Mouse (Mus musculus): ENCODE measurements at regions not wholly inside any gene's neighbourhood (a gene's known extent, or its start where the extent isn't known, plus 50 kb on each side); places are given as distances from the start of the nearest gene placed in this dataset.
"Not testable (repeated sequence)": the region's sequence is repeated elsewhere in the genome, so short reads cannot be mapped to it uniquely, and the experiment has no call there.

DNA sequence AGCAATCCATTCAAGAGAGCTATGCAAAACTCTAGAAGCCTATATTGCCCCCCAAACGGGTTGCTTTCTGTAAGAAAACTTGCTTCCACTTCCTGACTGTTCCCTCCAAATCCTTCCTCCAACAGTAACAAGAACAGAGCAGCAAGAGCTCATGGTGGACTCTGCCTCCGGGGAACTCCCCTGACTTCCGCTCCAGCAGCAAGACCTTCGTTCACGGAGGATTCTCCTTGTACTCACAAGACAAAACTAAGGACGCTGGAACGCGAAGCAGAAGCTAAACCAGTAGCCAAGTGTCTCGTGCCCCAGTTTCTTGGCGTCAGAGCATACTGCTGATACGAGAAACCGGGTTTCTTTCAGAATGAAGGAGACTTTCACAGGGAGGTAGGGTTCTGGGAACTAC is 50.7 kb downstream of the H2al2a start:
- no peak for DNase-seq (ENCODE audit: low read depth, low spot score)

- no peak for DNase-seq (ENCODE audit: low read depth, low spot score)
Observed at GRCm38 (mm10) chr2:17945369-17945915, 51.3 kb downstream of the H2al2a start.

DNA sequence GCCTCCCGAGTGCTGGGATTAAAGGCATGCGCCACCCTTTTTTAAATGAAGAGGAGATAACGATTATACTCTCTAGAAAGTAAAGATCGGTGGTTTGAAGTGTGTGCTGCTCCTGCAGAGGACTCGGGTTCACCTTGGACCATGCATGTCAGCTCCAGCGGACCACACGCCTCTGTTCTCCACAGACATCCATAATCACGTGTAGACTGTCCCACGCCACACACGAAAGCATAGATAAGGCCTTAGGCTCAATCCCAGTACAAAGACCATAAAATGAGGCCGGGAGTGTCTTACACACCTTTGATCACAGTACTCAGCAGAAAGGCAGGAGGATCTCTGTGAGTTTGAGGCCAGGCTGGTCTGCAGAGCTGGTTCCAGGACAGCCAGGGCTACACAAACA is 53.3 kb downstream of the H2al2a start:
- no peak for DNase-seq (ENCODE audit: low read depth, low spot score)

DNA sequence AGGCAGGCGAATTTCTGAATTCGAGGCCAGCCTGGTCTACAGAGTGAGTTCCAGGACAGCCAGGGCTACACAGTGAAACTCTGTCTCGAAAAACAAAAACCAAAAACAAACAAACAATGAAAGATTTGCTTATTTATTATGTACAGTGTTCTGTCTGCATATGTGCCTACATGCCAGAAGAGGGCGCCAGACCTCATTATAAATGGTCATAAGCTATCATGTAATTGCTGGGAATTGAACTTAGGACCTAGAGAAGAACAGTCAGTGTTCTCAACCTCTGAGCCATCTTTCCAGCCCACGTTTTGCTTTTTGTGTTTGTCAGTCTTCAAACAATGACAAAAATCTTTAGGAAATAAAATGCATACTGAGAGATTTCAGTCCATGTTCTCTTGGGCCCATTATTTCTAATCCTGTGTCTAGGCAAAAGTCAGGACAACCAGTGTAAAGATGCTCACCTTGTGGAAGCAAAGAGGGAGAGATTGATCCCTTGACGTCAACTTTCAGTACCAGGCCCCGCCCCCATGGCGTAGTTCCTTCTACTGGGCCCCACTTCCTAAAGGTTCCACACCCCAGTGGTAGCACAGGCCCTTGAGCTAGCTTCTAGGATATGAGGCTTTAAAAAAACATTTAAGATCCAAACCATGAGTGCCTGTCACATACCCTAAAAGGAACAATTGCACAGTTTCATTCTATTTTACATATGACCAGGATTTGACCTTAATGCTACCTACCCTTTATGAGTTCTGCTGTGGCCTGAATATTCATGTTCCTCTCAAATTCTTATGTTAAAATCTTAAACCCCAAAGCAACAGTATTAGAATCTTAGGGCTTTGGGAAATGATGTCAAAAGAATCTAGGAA is 54.0 kb downstream of the H2al2a start:
- DNase-seq (ENCODE audit: low read depth, low spot score) = no peak

DNA sequence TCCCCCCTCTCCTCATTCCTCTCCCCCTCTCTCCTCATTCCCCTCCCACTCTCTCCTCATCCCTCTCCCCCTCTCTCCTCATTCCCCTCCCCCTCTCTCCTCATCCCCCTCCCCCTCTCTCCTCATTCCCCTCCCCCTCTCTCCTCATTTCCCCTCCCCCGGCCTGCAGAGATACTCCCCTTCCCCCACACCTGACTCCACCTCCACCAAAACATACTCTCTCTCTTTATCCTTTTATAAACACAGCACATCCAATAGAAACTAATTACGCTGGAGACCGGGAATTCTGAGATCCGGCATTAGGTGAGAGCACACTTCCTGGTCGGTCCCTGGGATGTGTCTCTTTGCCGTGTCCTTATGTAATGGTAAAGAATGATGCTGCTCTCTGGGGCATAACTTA is 54.8 kb downstream of the H2al2a start:
- no peak for DNase-seq (ENCODE audit: low read depth, low spot score)

DNA sequence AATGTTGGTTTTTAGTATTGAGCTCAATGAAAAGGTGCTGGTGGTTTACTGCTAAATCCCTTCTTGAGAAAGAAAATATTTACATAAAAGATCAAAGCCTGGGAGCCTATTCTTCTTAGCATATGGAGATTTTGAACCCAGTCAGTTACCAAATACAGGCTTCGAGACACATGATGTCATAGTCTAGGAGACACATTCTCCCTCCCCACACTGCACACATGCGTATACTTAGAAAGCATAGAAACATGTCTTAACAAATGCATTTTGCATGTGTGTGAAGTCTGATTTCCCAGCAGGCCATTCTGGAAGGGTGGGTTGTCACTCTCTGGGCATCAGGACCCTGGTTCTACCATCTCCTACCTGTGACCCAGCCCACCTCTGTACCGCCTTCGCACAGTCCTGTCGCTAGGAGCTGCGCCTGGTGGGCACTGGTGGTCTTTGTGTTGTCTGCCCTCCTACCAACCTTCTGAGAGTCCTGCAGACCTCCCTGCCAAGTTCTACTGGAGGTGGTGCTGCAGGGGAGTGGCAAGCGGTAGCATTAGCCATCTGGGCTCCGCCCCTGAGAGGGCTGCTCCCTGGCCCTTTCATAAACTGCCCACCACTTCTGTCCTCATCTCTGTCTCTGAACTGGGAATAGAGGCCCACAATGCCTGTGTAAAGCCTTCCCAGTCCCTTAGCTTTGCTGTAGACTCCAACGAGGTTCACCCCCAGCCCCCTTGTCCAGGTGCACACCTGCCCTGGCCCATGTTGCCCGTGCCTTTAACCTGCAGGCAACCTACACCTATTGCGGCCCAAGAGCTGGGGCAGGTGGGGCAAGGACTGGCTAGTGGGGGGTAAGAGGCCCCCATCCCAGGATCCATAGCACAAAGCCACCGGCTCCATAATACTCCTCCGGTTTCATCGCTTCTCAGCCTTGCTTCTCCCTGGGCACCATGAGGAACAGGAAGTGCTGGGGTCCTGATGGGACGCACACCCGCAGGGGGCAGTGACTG is 56.6 kb downstream of the H2al2a start:
- not testable (repeated sequence) for DNase-seq (ENCODE audit: low read depth, low spot score)

DNA sequence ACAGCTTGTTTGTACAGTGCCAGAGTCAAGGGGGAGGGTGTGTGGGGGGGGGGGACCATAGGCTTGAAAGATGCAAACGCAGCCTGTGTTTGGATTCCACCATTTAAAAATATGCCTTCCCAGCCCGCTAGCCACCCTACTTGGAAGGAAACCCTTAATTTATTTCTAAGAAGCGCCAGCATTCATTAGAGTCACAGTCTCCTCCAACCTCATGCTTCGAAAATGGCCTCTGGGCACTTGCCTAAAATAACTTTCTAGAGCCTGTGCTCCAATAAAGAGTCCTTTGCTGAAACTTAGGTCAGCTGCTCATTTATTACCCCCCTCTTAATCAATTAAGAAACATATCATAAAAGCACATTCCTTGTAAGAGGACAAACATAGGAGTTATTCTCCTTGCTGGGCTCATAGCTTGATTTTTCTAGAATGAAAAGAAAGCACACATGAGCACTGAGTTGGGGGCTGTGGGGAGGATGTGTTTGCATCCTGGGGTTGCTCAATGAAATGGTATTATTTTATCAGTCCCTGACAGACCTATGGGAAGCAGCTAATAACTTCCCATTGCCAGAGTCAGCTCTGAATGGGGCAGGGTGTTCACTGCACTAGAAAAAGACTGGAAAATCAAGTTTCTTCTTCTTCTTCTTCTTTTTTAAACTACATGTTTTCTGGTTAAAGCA is 57.4 kb downstream of the H2al2a start:
- DNase-seq (ENCODE audit: low read depth, low spot score) = no peak

GRCm38 (mm10) chr2:17936527-17937139 is 60.1 kb downstream of the H2al2a start:
- no peak for DNase-seq (ENCODE audit: low read depth, low spot score)

- DNase-seq (ENCODE audit: low read depth, low spot score) = no peak
Observed at GRCm38 (mm10) chr2:17935916-17936315, 60.8 kb downstream of the H2al2a start.

DNA sequence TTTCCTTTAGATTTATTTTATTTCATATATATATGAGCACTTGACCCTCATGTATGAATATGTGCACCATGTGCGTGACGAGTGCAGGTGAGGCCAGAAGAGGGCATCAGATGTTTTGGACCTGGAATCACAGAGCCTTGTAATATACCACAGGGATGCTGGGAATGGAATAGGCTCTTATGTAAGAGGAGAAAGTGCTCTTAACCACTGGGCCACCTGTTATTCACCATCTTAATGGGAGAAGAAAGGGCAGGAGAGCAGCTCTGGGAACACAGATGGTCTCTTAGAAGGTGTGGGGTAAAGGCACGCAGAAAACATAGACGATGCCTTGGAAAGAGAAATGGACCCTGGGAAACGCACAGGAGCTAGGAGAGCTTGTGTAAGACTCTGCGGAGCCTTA is 61.3 kb downstream of the H2al2a start:
- DNase-seq (ENCODE audit: low read depth, low spot score) = no peak

GRCm38 (mm10) chr2:17934610-17935009 is 62.1 kb downstream of the H2al2a start:
- no peak for DNase-seq (ENCODE audit: low read depth, low spot score)

GRCm38 (mm10) chr2:17932932-17933790 is 63.6 kb downstream of the H2al2a start:
- no peak for DNase-seq (ENCODE audit: low read depth, low spot score)

DNA sequence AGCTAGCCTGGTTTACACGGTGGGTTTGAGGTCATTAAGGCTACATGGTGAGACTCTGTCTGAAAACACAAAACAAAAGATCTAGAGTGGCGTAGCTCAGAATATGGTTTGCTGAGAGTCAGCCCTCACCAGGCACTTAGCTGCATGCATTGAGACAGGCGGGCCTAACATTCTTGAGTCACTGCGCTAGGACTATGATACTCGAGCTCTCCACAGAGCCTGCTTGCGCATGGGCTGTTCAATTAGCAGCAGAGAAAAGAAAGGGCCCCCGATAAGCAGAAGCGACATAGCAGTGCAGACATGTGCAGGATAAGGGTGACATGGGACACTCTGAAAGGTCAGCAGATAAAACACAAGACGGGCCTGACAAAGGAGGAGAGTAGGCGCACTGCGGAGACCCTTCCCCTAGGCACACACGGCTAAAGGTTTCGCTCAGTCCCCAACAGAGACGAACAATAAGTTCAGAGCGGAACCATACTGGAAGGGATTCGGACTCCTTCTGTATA is 64.3 kb downstream of the H2al2a start:
- DNase-seq (ENCODE audit: low read depth, low spot score) = no peak

DNA sequence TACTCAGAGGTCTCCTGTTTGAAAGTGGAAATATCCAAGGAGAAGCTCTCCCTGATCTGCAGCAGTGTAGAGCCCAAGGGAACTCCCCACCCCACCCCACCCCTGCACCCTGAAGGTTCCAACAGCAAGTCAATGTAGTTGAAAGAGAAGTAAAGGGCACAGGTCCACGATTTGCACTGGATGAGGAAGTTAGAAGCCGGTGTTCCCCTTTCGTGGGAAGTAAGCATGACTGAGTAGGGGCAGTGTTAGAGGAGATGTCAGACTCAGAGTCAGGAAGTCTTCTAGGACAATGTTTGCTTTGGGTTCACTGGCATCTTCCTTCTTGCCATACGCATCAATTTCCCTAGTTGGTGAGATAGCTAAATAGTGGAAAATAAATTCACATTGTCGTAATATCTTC is 64.9 kb downstream of the H2al2a start:
- no peak for DNase-seq (ENCODE audit: low read depth, low spot score)

DNA sequence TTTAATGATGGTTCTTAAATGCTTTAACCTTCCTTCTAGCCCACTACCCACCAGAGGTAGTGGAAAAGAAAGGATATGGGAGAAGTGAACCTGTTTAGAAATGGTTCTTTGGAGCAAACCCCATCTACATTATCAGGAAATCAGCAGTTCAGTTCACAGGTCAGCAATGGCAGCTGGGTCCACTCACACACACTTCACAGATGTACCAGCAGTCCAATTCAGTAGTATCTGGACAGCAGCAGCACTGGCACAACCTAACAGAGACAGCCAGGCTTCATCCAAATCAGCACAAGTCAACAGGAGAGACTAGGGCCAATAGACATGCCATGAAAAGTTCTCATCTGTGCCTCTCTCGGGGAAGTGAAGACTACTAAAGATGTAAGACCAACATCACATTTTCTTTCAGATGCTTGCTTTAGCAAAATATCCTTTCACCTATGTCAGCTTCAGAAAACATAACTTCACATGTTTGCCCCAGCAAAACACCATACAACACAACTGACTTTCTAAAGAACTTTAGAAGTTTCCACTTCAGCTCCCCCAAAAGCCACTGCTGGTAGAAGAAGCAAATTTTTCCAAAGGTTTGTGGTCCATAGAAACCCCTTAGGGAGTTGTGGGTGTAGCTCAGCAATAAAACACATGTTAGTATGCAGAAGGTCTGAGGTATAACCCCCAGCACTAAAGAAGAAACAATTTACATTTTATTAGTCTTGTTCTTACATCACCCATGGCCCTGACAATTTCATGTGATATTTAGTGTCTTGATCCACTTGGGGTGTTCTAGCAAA is 77.7 kb downstream of the H2al2a start:
- DNase-seq (ENCODE audit: low read depth, low spot score) = no peak

DNA sequence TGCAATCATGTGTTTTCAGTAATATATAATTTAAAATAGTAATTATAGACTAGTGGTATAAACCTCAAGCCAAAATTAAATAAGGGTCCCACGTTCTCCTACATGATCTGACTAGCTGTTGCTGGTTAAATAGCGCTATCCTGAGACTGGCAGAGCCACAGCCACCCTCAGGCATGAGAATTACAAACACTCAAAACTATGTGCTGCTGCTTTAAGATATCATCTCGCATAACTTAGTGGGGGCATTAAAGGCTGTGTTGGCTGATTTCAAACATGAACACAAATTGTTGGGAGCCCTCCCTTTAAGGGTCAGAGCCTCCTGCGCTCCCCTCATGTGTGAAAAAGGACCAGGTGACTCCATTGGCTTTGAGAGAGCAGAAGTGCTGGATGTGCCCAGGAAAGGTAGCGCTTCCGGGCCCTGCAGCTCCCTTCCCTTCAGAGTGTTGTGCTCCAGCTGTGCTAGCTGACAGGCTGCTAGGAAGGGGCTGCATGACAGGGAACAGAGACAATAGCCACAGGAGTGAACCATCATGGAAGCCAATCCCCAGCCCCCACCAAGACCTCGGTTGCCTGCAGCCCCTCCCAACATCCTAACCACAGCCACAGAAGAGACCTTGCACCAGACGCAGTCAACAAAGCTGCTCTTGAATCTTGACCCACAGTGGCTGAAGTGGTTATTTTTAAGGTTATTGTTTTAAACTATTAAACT is 79.4 kb downstream of the H2al2a start:
- no peak for DNase-seq (ENCODE audit: low read depth, low spot score)

DNA sequence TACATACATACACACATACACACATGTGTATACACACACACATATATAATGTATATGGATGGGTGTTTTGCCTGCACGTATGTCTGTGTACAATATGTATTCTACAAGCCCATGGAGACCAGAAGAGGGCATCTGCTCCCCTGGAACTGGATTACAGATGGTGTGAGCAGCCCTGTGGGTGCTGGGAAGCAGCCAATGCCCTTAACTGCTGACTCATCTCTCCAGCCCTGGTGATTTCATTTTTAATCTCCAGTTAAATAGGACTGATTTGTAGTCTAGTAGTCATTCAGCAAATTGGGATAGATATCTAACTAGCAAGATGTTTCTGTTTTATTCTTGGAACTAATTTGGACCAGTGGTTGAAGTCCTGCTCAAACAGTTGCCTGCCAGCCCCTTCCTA is 94.1 kb downstream of the H2al2a start:
- DNase-seq (ENCODE audit: low read depth, low spot score) = no peak

- no peak for DNase-seq (ENCODE audit: low read depth, low spot score)
Observed at GRCm38 (mm10) chr2:17900202-17900601, 96.6 kb downstream of the H2al2a start.

- DNase-seq (ENCODE audit: low read depth, low spot score) = no peak
Observed at GRCm38 (mm10) chr2:17898780-17899179, 98.0 kb downstream of the H2al2a start.
